Mouse (Mus musculus): ENCODE measurements around the gene Slc35f4.

DNA sequence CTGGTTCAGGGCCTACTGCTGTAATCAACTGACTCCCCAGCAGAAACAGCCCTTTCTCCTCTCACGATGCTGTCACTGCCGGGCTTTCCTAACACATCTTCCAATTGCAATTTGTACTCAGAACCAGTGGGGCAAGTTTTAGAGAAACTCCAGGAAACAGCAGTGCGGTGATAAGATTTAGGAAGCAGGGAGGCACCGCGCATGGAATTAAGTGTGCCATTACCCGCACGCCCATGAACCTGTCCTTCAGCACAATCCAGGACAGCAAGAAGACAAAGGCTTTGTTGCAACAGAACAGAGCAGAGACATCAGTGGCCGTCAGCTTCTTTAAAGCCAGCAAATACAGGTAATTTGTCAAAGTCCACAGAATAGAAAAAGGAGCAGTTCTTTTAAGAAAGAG is 212.5 kb downstream of the Slc35f4 start:
- TF ChIP-seq CTCF (IDR thresholded peaks at IDR 0.05; ENCODE audit: borderline replicate concordance, control insufficient read depth, extremely low read depth, insufficient read depth, low read length, poor library complexity) = no peak
- no peak for TF ChIP-seq POLR2A (IDR thresholded peaks at IDR 0.05; ENCODE audit: control insufficient read depth, extremely low read depth, insufficient read depth, low read length, poor library complexity)
